Mouse (Mus musculus): ENCODE measurements around the gene Mettl7b.

- TF ChIP-seq POLR2A (IDR thresholded peaks at IDR 0.05; ENCODE audit: borderline replicate concordance, control insufficient read depth, low read depth, low read length) = no peak
- no peak for TF ChIP-seq CTCF (IDR thresholded peaks at IDR 0.05; ENCODE audit: control insufficient read depth, insufficient read depth, low read length)
These were observed 31.0 kb downstream of the Mettl7b start for GRCm38 (mm10) chr10:128929638-128930378.

Data from bone marrow, adult 2 months (tissue).